Mouse (Mus musculus) MEL (cell line): ENCODE measurements at regions not wholly inside any gene's neighbourhood (a gene's known extent, or its start where the extent isn't known, plus 50 kb on each side); places are given as distances from the start of the nearest gene placed in this dataset.

Source experiments
- DNase-seq: peaks from one replicate; pipeline ENCODE4 v3.0.0; 2011; ENCODE audit warnings: low read depth, low spot score
- H3K27ac ChIP-seq: 2 replicates; pipeline ENCODE4 v1.5.1; 2012; ENCODE audit warnings: low read depth, mild to moderate bottlenecking, control low read depth, low read length, moderate library complexity; ENCODE audit not compliant: control insufficient read depth
- H3K27me3 ChIP-seq, 2 experiments: fragments of 150-350 bp in 1 of 2; sonication (generic) in 1 of 2; 2 replicates each; pipeline ENCODE4 v1.6.1; 2012; ENCODE audit warnings: low read length in 2 of 2, mild to moderate bottlenecking in 2 of 2, improper control_type of control experiment in 1 of 2, moderate library complexity in 1 of 2; ENCODE audit not compliant: insufficient read depth in 2 of 2, control insufficient read depth in 1 of 2
- H3K36me3 ChIP-seq, 2 experiments: 2 replicates each; pipeline ENCODE4 v1.6.1; 2012 to 2014; ENCODE audit warnings: low read length in 2 of 2, improper control_type of control experiment in 1 of 2, inconsistent platforms in 1 of 2, mild to moderate bottlenecking in 1 of 2; ENCODE audit not compliant: insufficient read depth in 2 of 2, control insufficient read depth in 1 of 2
- H3K4me1 ChIP-seq, 2 experiments: fragments of 150-350 bp in 1 of 2; sonication (generic) in 1 of 2; 2 replicates each; pipeline ENCODE4 v1.6.1; 2012; ENCODE audit warnings: low read length in 2 of 2, improper control_type of control experiment in 1 of 2, mild to moderate bottlenecking in 1 of 2; ENCODE audit not compliant: insufficient read depth in 2 of 2, control insufficient read depth in 1 of 2
- H3K4me3 ChIP-seq, 2 experiments: fragments of 150-350 bp in 1 of 2; sonication (generic) in 1 of 2; 2 replicates each; pipeline ENCODE4 v1.5.1; 2012; ENCODE audit warnings: low read depth in 2 of 2, low read length in 2 of 2, mild to moderate bottlenecking in 2 of 2, moderate library complexity in 2 of 2, control low read depth in 1 of 2, improper control_type of control experiment in 1 of 2; ENCODE audit not compliant: control insufficient read depth in 1 of 2, insufficient read depth in 1 of 2
- H3K79me2 ChIP-seq: 2 replicates; pipeline ENCODE4 v1.6.1; 2012; ENCODE audit warnings: mild to moderate bottlenecking, low read length, moderate library complexity; ENCODE audit not compliant: control insufficient read depth, poor library complexity, insufficient read depth
- H3K9ac ChIP-seq: 2 replicates; pipeline ENCODE4 v1.6.1; 2012; ENCODE audit warnings: low read depth, mild to moderate bottlenecking, control low read depth, low read length, moderate library complexity; ENCODE audit not compliant: control insufficient read depth, poor library complexity, severe bottlenecking
- H3K9me3 ChIP-seq: fragments of 150-350 bp; sonication (generic); replicated peaks from 2 replicates; pipeline ENCODE4 v1.6.1; 2012; ENCODE audit warnings: mild to moderate bottlenecking, low read length, improper control_type of control experiment, moderate library complexity; ENCODE audit not compliant: insufficient read depth
- BHLHE40 ChIP-seq: IDR thresholded peaks from 2 replicates; pipeline ENCODE4 v1.6.1; 2012; ENCODE audit warnings: low read depth, mild to moderate bottlenecking, inconsistent platforms, low read length, improper control_type of control experiment, borderline replicate concordance
- CHD2 ChIP-seq: IDR thresholded peaks from 2 replicates; pipeline ENCODE4 v1.6.1; 2011; ENCODE audit warnings: low read length, improper control_type of control experiment
- CTCF ChIP-seq, 3 experiments: IDR thresholded peaks in 2 of 3; conservative IDR thresholded peaks in 1 of 3; 2 replicates each; pipeline ENCODE4 v1.5.1; 2011 to 2012; ENCODE audit warnings: low read length in 3 of 3, low read depth in 2 of 3, mild to moderate bottlenecking in 2 of 3, improper control_type of control experiment in 1 of 3, inconsistent platforms in 1 of 3, mixed read lengths in 1 of 3, moderate library complexity in 1 of 3; ENCODE audit not compliant: control insufficient read depth in 1 of 3, insufficient read depth in 1 of 3, poor library complexity in 1 of 3, severe bottlenecking in 1 of 3
- ELF1 ChIP-seq: IDR thresholded peaks from 2 replicates; pipeline ENCODE4 v1.6.1; 2014; ENCODE audit warnings: low read depth, mild to moderate bottlenecking, inconsistent platforms, low read length, improper control_type of control experiment, moderate library complexity
- ETS1 ChIP-seq: IDR thresholded peaks from 2 replicates; pipeline ENCODE4 v1.6.1; 2012; ENCODE audit warnings: low read depth, mild to moderate bottlenecking, inconsistent platforms, low read length, improper control_type of control experiment, moderate library complexity
- GABPA ChIP-seq: IDR thresholded peaks from 2 replicates; pipeline ENCODE4 v1.6.1; 2012; ENCODE audit warnings: low read depth, mild to moderate bottlenecking, inconsistent platforms, low read length, improper control_type of control experiment, moderate library complexity
- HCFC1 ChIP-seq: IDR thresholded peaks from 2 replicates; pipeline ENCODE4 v1.6.1; 2012; ENCODE audit warnings: low read depth, mild to moderate bottlenecking, inconsistent platforms, low read length, improper control_type of control experiment, moderate library complexity
- JUND ChIP-seq: IDR thresholded peaks from 2 replicates; pipeline ENCODE4 v1.6.1; 2011; ENCODE audit warnings: low read depth, mild to moderate bottlenecking, improper control_type of control experiment, low read length
- KAT2A ChIP-seq: conservative IDR thresholded peaks from 2 replicates; pipeline ENCODE4 v1.6.1; 2012; ENCODE audit warnings: low read depth, low read length, improper control_type of control experiment, inconsistent platforms
- MAX ChIP-seq: IDR thresholded peaks from 2 replicates; pipeline ENCODE4 v1.6.1; 2011; ENCODE audit warnings: low read length, improper control_type of control experiment
- MXI1 ChIP-seq: IDR thresholded peaks from 2 replicates; pipeline ENCODE4 v1.6.1; 2011; ENCODE audit warnings: mild to moderate bottlenecking, low read depth, low read length, improper control_type of control experiment
- MYB ChIP-seq: IDR thresholded peaks from 2 replicates; pipeline ENCODE4 v1.6.1; 2011; ENCODE audit warnings: mild to moderate bottlenecking, low read depth, low read length, improper control_type of control experiment
- MYC ChIP-seq: IDR thresholded peaks from 2 replicates; pipeline ENCODE4 v1.6.1; 2011; ENCODE audit warnings: low read depth, mild to moderate bottlenecking, low read length, improper control_type of control experiment, moderate library complexity
- NRF1 ChIP-seq: IDR thresholded peaks from 2 replicates; pipeline ENCODE4 v1.6.1; 2014; ENCODE audit warnings: low read depth, mild to moderate bottlenecking, inconsistent platforms, low read length, improper control_type of control experiment, moderate library complexity; ENCODE audit not compliant: poor library complexity, insufficient read depth, severe bottlenecking
- POLR2A ChIP-seq, 2 experiments: IDR thresholded peaks; 2 replicates each; pipeline ENCODE4 v1.6.1; 2011 to 2012; ENCODE audit warnings: low read length in 2 of 2, mild to moderate bottlenecking in 2 of 2, control low read depth in 1 of 2, improper control_type of control experiment in 1 of 2, low read depth in 1 of 2, moderate library complexity in 1 of 2; ENCODE audit not compliant: control insufficient read depth in 1 of 2, insufficient read depth in 1 of 2, poor library complexity in 1 of 2
- POLR2AphosphoS2 ChIP-seq: IDR thresholded peaks from 2 replicates; pipeline ENCODE4 v1.6.1; 2011; ENCODE audit warnings: low read length, improper control_type of control experiment
- POLR2AphosphoS5 ChIP-seq: IDR thresholded peaks from 2 replicates; pipeline ENCODE4 v1.6.1; 2012; ENCODE audit warnings: low read depth, borderline replicate concordance, mild to moderate bottlenecking, inconsistent platforms, low read length, moderate library complexity, mixed read lengths
- RCOR1 ChIP-seq: IDR thresholded peaks from 2 replicates; pipeline ENCODE4 v1.6.1; 2012; ENCODE audit warnings: low read depth, mild to moderate bottlenecking, inconsistent platforms, low read length, improper control_type of control experiment
- SIN3A ChIP-seq: IDR thresholded peaks from 2 replicates; pipeline ENCODE4 v1.6.1; 2012; ENCODE audit warnings: low read length, improper control_type of control experiment, inconsistent platforms
- TAL1 ChIP-seq: IDR thresholded peaks from 2 replicates; pipeline ENCODE4 v1.6.1; 2012; ENCODE audit warnings: mild to moderate bottlenecking, inconsistent platforms, low read length, moderate library complexity, mixed read lengths
- UBTF ChIP-seq: IDR thresholded peaks from 2 replicates; pipeline ENCODE4 v1.6.1; 2012; ENCODE audit warnings: low read depth, mild to moderate bottlenecking, inconsistent platforms, low read length, improper control_type of control experiment, moderate library complexity, borderline replicate concordance; ENCODE audit not compliant: insufficient read depth
- USF1 ChIP-seq: IDR thresholded peaks from 2 replicates; pipeline ENCODE4 v1.6.1; 2014; ENCODE audit warnings: low read depth, mild to moderate bottlenecking, inconsistent platforms, low read length, improper control_type of control experiment, moderate library complexity
- ZC3H11A ChIP-seq: IDR thresholded peaks from 2 replicates; pipeline ENCODE4 v1.6.1; 2012; ENCODE audit warnings: low read depth, mild to moderate bottlenecking, inconsistent platforms, low read length, improper control_type of control experiment
- ZKSCAN1 ChIP-seq: IDR thresholded peaks from 2 replicates; pipeline ENCODE4 v1.6.1; 2012; ENCODE audit warnings: low read depth, mild to moderate bottlenecking, inconsistent platforms, low read length, improper control_type of control experiment, moderate library complexity

GRCm38 (mm10) chr15:67024386-67024785 lies 523.7 kb upstream of the Lrrc6 start:
- Histone ChIP-seq H3K4me3 (no peak overlapping the region), H3K36me3 (no peaks in the 10 kb centered on the region), H3K27me3 (peaks cover 6 to 27% of the 10 kb centered on the region in 2 experiments), H3K79me2 (no peaks in the 10 kb centered on the region), H3K9ac (no peak overlapping the region), H3K4me1 (no peaks in the 10 kb centered on the region), H3K9me3 (no peaks in the 10 kb centered on the region), H3K27ac (no peak overlapping the region)
- DNase-seq = no peak
- TF ChIP-seq POLR2A (IDR thresholded peaks at IDR 0.05; ENCODE audit: control insufficient read depth in 1 of 2, insufficient read depth in 1 of 2, low read depth in 1 of 2, low read length in 2 of 2, poor library complexity in 1 of 2) (no peak), BHLHE40 (no peak), ETS1 (no peak), USF1 (no peak), POLR2AphosphoS2 (no peak), UBTF (no peak), ZC3H11A (no peak), CTCF (IDR thresholded peaks at IDR 0.05 in 2 of 3, conservative IDR thresholded peaks at IDR 0.05 in 1 of 3; ENCODE audit: control insufficient read depth in 1 of 3, insufficient read depth in 1 of 3, low read depth in 2 of 3, low read length in 3 of 3, poor library complexity in 1 of 3, severe bottlenecking in 1 of 3) (no peak), TAL1 (no peak), POLR2AphosphoS5 (no peak), ELF1 (no peak), ZKSCAN1 (no peak)

GRCm38 (mm10) chr15:67023081-67023480 lies 522.4 kb upstream of the Lrrc6 start:
- H3K4me1 ChIP-seq = peaks cover 0 to 1% of the 10 kb centered on the region in 2 experiments
- no peak for TF ChIP-seq NRF1
- TF ChIP-seq KAT2A = no peak
- no peak for TF ChIP-seq MAX
- no peak for TF ChIP-seq BHLHE40
- no peaks in the 10 kb centered on the region for H3K79me2 ChIP-seq
- H3K36me3 ChIP-seq = peaks cover 0 to under 1% of the 10 kb centered on the region in 2 experiments; a peak in 1 of 4 replicates
- no peak overlapping the region for H3K9ac ChIP-seq
- H3K4me3 ChIP-seq = no peak overlapping the region
- H3K27me3 ChIP-seq = peaks cover 5 to 15% of the 10 kb centered on the region in 2 experiments
- H3K27ac ChIP-seq = no peak overlapping the region
- H3K9me3 ChIP-seq = no peaks in the 10 kb centered on the region
- DNase-seq = no peak

- H3K79me2 ChIP-seq = no peaks in the 10 kb centered on the region
- H3K4me3 ChIP-seq = no peak overlapping the region
- H3K27me3 ChIP-seq = peaks cover 3 to 11% of the 10 kb centered on the region in 2 experiments
- H3K9ac ChIP-seq = no peak overlapping the region
- DNase-seq = no peak
- H3K36me3 ChIP-seq = peaks cover 0 to 10% of the 10 kb centered on the region in 2 experiments; a peak in 2 of 4 replicates
- H3K4me1 ChIP-seq = peaks cover 4 to 14% of the 10 kb centered on the region in 2 experiments
- H3K9me3 ChIP-seq = no peaks in the 10 kb centered on the region
- no peak for TF ChIP-seq MYB
- TF ChIP-seq CTCF (IDR thresholded peaks at IDR 0.05 in 2 of 3, conservative IDR thresholded peaks at IDR 0.05 in 1 of 3; ENCODE audit: control insufficient read depth in 1 of 3, insufficient read depth in 1 of 3, low read depth in 2 of 3, low read length in 3 of 3, poor library complexity in 1 of 3, severe bottlenecking in 1 of 3) = no peak
- no peak for TF ChIP-seq MXI1
- TF ChIP-seq HCFC1 = no peak
- no peak for TF ChIP-seq JUND
- TF ChIP-seq ZKSCAN1 = no peak
- TF ChIP-seq CHD2 = no peak
- TF ChIP-seq KAT2A = no peak
- no peak for TF ChIP-seq SIN3A
- TF ChIP-seq TAL1 = no peak
- no peak for TF ChIP-seq NRF1
- no peak for TF ChIP-seq MYC
- no peak for TF ChIP-seq GABPA
- no peak for TF ChIP-seq ETS1
- no peak for TF ChIP-seq RCOR1
- TF ChIP-seq BHLHE40 = no peak
- no peak overlapping the region for H3K27ac ChIP-seq
Measured at GRCm38 (mm10) chr15:67021391-67021790, 520.7 kb upstream of the Lrrc6 start.
